In the genomic region with DNA sequence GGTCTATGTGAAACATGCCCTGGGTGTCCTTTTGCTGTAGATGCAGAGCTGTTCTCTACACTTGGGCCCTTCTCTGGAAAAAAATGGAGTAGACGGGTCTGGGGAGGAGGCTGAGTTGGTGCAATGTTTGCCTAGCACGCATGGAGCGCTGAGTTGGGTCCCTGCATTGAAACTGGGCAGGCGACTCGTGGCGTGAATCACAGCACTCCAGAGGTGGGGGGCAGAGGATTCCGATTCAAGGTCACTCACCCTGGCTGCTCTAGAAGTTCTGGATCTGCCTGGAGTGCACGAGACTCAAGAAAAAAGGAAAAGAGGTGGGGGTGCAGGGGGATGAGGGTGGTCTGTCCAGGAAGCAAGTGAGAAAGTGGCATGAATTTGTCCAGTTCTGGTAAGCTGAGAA, we compare ENCODE assay signal across 27 mouse cellular contexts. TPM values are rescaled to one million over a fixed set of nuclear protein-coding genes. Genes with fewer than 3 reads are reported as not detected.
A peak's percentile ranks its signal among the peaks of the same experiment; 100 is the strongest.
DNase-seq lines count a peak whose midpoint lies in the region; ATAC-seq and TF ChIP-seq lines count a peak whose summit lies in the region.
"Had no signal": no experiment of that assay in that cellular context is flagged by ENCODE, and none has a peak within 500 bp of the region (broad histone marks: within the 10 kb centered on the region; RNA-seq: fewer than 3 reads in every experiment).

No protein-coding gene starts in this region.

- no peak overlapping the region for H3K9ac ChIP-seq in lung, embryonic 16.5 days (ENCODE audit: low read length)
- H3K9ac ChIP-seq: forebrain, embryonic 15.5 days; heart, embryonic 15.5 days; hindbrain, embryonic 12.5 days; intestine, embryonic 15.5 days; midbrain, embryonic 12.5 days; neural tube, embryonic 13.5 days had no signal

- 63% methylated on average over 8 of the region's 8 CpGs for WGBS in lung, embryonic 16.5 days

- no peak for ATAC-seq in lung, embryonic 16.5 days (ENCODE audit: low read depth)
- ATAC-seq in erythroblast, adult 5-6 weeks (replicated peaks; ENCODE audit: low FRiP score, poor library complexity, severe bottlenecking): no peak
- ATAC-seq: forebrain, embryonic 15.5 days; hindbrain, postnatal 0 days; intestine, embryonic 15.5 days had no signal

- TF ChIP-seq CTCF in gastrocnemius, adult 2 months (IDR thresholded peaks at IDR 0.05): no peak
- no peak for TF ChIP-seq CTCF in embryonic fibroblast, embryonic 13.5 days (IDR thresholded peaks at IDR 0.05; ENCODE audit: borderline replicate concordance, insufficient read depth, low read length)

- no peaks in the 10 kb centered on the region for H3K27me3 ChIP-seq in lung, embryonic 16.5 days (ENCODE audit: control insufficient read depth, insufficient read depth, low read depth, low read length)
- H3K27me3 ChIP-seq: forebrain, embryonic 15.5 days; heart, embryonic 15.5 days; hindbrain, embryonic 12.5 days; intestine, embryonic 15.5 days; midbrain, embryonic 12.5 days; neural tube, embryonic 13.5 days had no signal

- no peak overlapping the region for H3K27ac ChIP-seq in gastrocnemius, adult 2 months
- H3K27ac ChIP-seq in lung, embryonic 16.5 days (ENCODE audit: low read length): peak overlapping the region; percentile 62
- H3K27ac ChIP-seq in embryonic fibroblast, embryonic 13.5 days (ENCODE audit: insufficient read depth, low read length): peak overlapping the region; percentile 62; the same call in 1 of the 2 replicates
- H3K27ac ChIP-seq: forebrain, embryonic 10.5 days; forebrain, embryonic 15.5 days; heart, embryonic 15.5 days; hindbrain, embryonic 12.5 days; hindbrain, postnatal 0 days; intestine, embryonic 15.5 days; liver, embryonic 14.5 days; midbrain, embryonic 12.5 days; neural tube, embryonic 13.5 days had no signal

- no peak for TF ChIP-seq POLR2A in embryonic fibroblast, embryonic 13.5 days (IDR thresholded peaks at IDR 0.05; ENCODE audit: low read depth, low read length)

- H3K4me3 ChIP-seq in gastrocnemius, adult 2 months: no peak overlapping the region
- H3K4me3 ChIP-seq in lung, embryonic 16.5 days (ENCODE audit: low read length): no peak overlapping the region
- no peak overlapping the region for H3K4me3 ChIP-seq in embryonic fibroblast, embryonic 13.5 days (ENCODE audit: insufficient read depth, low read length)
- H3K4me3 ChIP-seq: forebrain, embryonic 10.5 days; forebrain, embryonic 15.5 days; heart, embryonic 15.5 days; hindbrain, embryonic 12.5 days; intestine, embryonic 15.5 days; midbrain, embryonic 12.5 days; myocyte; neural tube, embryonic 13.5 days had no signal

- intact Hi-C loops in gastrocnemius, adult 2 months (cut with DNase I): no loop called here
- intact Hi-C loops in gastrocnemius, postnatal 14 days (cut with DNase I; ENCODE audit: low total_unique reads): no loop called here

- no peaks in the 10 kb centered on the region for H3K36me3 ChIP-seq in lung, embryonic 16.5 days (ENCODE audit: control insufficient read depth, insufficient read depth, low read length)
- H3K36me3 ChIP-seq: heart, embryonic 15.5 days; hindbrain, embryonic 12.5 days; intestine, embryonic 15.5 days; midbrain, embryonic 12.5 days; neural tube, embryonic 13.5 days had no signal

- no peaks in the 10 kb centered on the region for H3K9me3 ChIP-seq in lung, embryonic 16.5 days (ENCODE audit: control insufficient read depth, low read length)
- H3K9me3 ChIP-seq: forebrain, embryonic 15.5 days; heart, embryonic 15.5 days; hindbrain, embryonic 12.5 days; intestine, embryonic 15.5 days; midbrain, embryonic 12.5 days; neural tube, embryonic 13.5 days had no signal

- peak; percentile 3 for DNase-seq in gastrocnemius, adult 2 months
- no peak for DNase-seq in gastrocnemius, postnatal 14 days
- no peak for DNase-seq in lung, postnatal 25 days (ENCODE audit: low spot score)
- no peak for DNase-seq in spleen, adult 18-20 months
- DNase-seq: cerebellum, adult 8-10 months; cerebellum, postnatal 25 days; gastrocnemius, postnatal 10 days; heart, postnatal 36 days; kidney, adult 2 months; kidney, postnatal 36 days; layer of hippocampus, postnatal 36 days; lung, adult 2 months; thymus, adult 18-20 months; thymus, postnatal 25 days had no signal

- H3K4me1 ChIP-seq in lung, embryonic 16.5 days (replicated peaks; ENCODE audit: control insufficient read depth, insufficient read depth, low read length): peaks cover 48% of the 10 kb centered on the region
- H3K4me1 ChIP-seq in embryonic fibroblast, embryonic 13.5 days (ENCODE audit: control insufficient read depth, insufficient read depth, low read length): no peaks in the 10 kb centered on the region; the same call in 1 of the 2 replicates

- H3K4me2 ChIP-seq in lung, embryonic 16.5 days (ENCODE audit: low read depth, low read length): no peak overlapping the region
- H3K4me2 ChIP-seq: forebrain, embryonic 15.5 days; heart, embryonic 15.5 days; hindbrain, embryonic 12.5 days; intestine, embryonic 15.5 days; midbrain, embryonic 12.5 days; neural tube, embryonic 13.5 days had no signal

RNA-seq across cellular contexts. Expression of a gene that starts 14.9 kb away (rescaled TPM):
- 1 to 10 TPM; 4.3 to 6.4 TPM for total RNA-seq in gastrocnemius, adult 2 months (2021)
- total RNA-seq in gastrocnemius, postnatal 14 days (2021): 10 to 100 TPM in 1 of 2 experiments, 1 to 10 TPM in 1; 8.7 to 11.7 TPM
- 22.8 and 24.9 TPM in 2 replicates for polyA plus RNA-seq in lung, embryonic 16.5 days (2015; fragmentation: Nextera tagmentation; extraction: Ambion mirVana)
- 80.4 and 80.5 TPM in 2 replicates for polyA plus RNA-seq in embryonic fibroblast, embryonic 13.5 days (2011; ENCODE audit: insufficient read length, low read depth, missing spikeins)
- 19.0 and 19.6 TPM in 2 replicates for total RNA-seq in erythroblast, adult 5-6 weeks (2015; ENCODE audit: low replicate concordance)
- total RNA-seq in erythroblast, adult 5-6 weeks (2017; ENCODE audit: low replicate concordance): 12.1 and 14.9 TPM in 2 replicates
